In the genomic region with DNA sequence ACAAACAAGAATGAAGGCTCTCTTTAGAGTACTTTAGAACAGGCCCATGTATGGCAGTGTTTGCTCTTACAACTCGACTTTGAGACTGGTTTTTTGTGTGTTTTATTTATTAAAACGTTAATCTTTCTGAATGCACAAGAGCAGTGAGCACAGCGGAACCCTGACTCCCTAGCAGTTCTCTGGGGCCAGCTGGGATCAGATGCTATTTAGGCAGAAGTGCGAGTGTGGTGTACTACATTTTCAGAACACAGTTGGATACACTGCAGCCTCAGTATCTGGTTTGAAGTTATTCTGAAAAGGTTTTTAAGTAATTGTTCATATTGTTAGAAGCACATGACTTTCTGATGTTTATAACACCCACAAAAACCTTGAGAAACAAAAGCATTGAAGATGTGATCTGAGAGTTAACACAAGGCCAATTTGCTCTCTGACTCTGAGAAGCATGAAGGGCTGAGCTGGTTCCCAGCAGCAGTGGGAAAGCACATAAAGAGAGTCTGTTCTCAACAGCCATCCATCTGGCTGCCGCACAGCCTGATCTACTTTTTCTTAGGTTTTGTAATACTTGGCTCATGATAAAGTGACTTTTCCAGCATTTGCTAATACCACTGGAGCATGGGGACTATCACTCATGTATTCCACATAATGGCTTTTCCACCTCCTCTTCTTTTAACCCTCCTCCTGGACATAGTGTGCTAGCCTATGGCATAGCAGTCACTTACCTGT, we compare ENCODE assay signal across 9 mouse cellular contexts. TPM values are rescaled to one million over a fixed set of nuclear protein-coding genes. Genes with fewer than 3 reads are reported as not detected.
DNase-seq lines count a peak whose midpoint lies in the region; ATAC-seq and TF ChIP-seq lines count a peak whose summit lies in the region.
"Had no signal": no experiment of that assay in that cellular context is flagged by ENCODE, and none has a peak within 500 bp of the region (broad histone marks: within the 10 kb centered on the region; RNA-seq: fewer than 3 reads in every experiment).

No protein-coding gene starts in this region.

- H3K9me3 ChIP-seq in kidney, postnatal 0 days (replicated peaks; ENCODE audit: low read length): no peaks in the 10 kb centered on the region
- H3K9me3 ChIP-seq in neural tube, embryonic 14.5 days (ENCODE audit: control insufficient read depth, low read length): no peaks in the 10 kb centered on the region

- peak; percentile 30 for DNase-seq in adrenal gland, postnatal 14 days
- no peak for DNase-seq in adrenal gland, adult 8-10 months
- no peak for DNase-seq in kidney, postnatal 0 days (ENCODE audit: low spot score)
- DNase-seq in kidney, adult 18-20 months: no peak
- peak; percentile 67 for DNase-seq in gastrocnemius, postnatal 25 days
- no peak for DNase-seq in thymus, postnatal 14 days
- DNase-seq in urinary bladder, postnatal 10 days (ENCODE audit: low spot score): no peak
- DNase-seq: cerebellum, adult 9-11 months had no signal

- H3K9ac ChIP-seq in kidney, postnatal 0 days (ENCODE audit: low read depth, low read length): no peak overlapping the region
- H3K9ac ChIP-seq in neural tube, embryonic 14.5 days (replicated peaks; ENCODE audit: low read depth, low read length): no peak overlapping the region

- H3K4me2 ChIP-seq in kidney, postnatal 0 days (ENCODE audit: low read length): no peak overlapping the region
- no peak overlapping the region for H3K4me2 ChIP-seq in neural tube, embryonic 14.5 days (ENCODE audit: low read depth, low read length)

- no peak overlapping the region for H3K4me3 ChIP-seq in kidney, postnatal 0 days (replicated peaks; ENCODE audit: low read depth, low read length)
- H3K4me3 ChIP-seq in neural tube, embryonic 14.5 days (ENCODE audit: low read depth, low read length): no peak overlapping the region

- ATAC-seq in kidney, postnatal 0 days (replicated peaks; ENCODE audit: low FRiP score, low read depth): no peak
- ATAC-seq in neural tube, embryonic 14.5 days (ENCODE audit: low read depth): no peak

- TF ChIP-seq CTCF in kidney, postnatal 0 days (IDR thresholded peaks at IDR 0.05; ENCODE audit: low read depth): no peak

- H3K4me1 ChIP-seq in kidney, postnatal 0 days (replicated peaks; ENCODE audit: insufficient read depth, low read length): no peaks in the 10 kb centered on the region
- no peaks in the 10 kb centered on the region for H3K4me1 ChIP-seq in neural tube, embryonic 14.5 days (ENCODE audit: control insufficient read depth, insufficient read depth, low read length)

- H3K27me3 ChIP-seq in kidney, postnatal 0 days (ENCODE audit: insufficient read depth, low read length): no peaks in the 10 kb centered on the region
- no peaks in the 10 kb centered on the region for H3K27me3 ChIP-seq in neural tube, embryonic 14.5 days (ENCODE audit: control insufficient read depth, insufficient read depth, low read length)

- H3K27ac ChIP-seq in kidney, postnatal 0 days: peak overlapping the region; percentile 75; the same call in 1 of the 2 replicates
- 0 out of 2 replicates have a peak overlapping the region, but pooled peaks have one; percentile 44 for H3K27ac ChIP-seq in neural tube, embryonic 14.5 days (ENCODE audit: low read depth, low read length)

- 65% methylated on average over 5 of the region's 5 CpGs for WGBS in kidney, postnatal 0 days
- WGBS in neural tube, embryonic 14.5 days: 71% methylated on average over 5 of the region's 5 CpGs

- H3K36me3 ChIP-seq in kidney, postnatal 0 days (ENCODE audit: insufficient read depth, low read length): peaks cover 31% of the 10 kb centered on the region
- H3K36me3 ChIP-seq in neural tube, embryonic 14.5 days (ENCODE audit: control insufficient read depth, insufficient read depth, low read length): peaks cover 11% of the 10 kb centered on the region

RNA-seq across cellular contexts. Expression of gene Tes3-ps, which starts 32.3 kb away (rescaled TPM):
- 1.3 TPM in 2 replicates for total RNA-seq in adrenal gland, postnatal 14 days (2021)
- 1 to 10 TPM; 1.5 to 2.2 (median 1.7) TPM for total RNA-seq in adrenal gland, adult 8-10 months (2022)
- 0.54 and 0.66 TPM in 2 replicates for polyA plus RNA-seq in kidney, postnatal 0 days (2015; fragmentation: Nextera tagmentation; extraction: Ambion mirVana)
- total RNA-seq in gastrocnemius, postnatal 25 days (2021): 1 to 10 TPM; 1.2 to 1.4 TPM
- 0.71 and 0.73 TPM in 2 replicates for polyA plus RNA-seq in neural tube, embryonic 14.5 days (2014; fragmentation: Nextera tagmentation; extraction: Ambion mirVana)

RNA-seq across cellular contexts. Expression of gene Ippk, which starts 39.8 kb away (rescaled TPM):
- 21.8 and 27.5 TPM in 2 replicates for total RNA-seq in adrenal gland, postnatal 14 days (2021)
- total RNA-seq in adrenal gland, adult 8-10 months (2022): 10 to 100 TPM; 38.1 to 43.5 (median 39.4) TPM
- polyA plus RNA-seq in kidney, postnatal 0 days (2015; fragmentation: Nextera tagmentation; extraction: Ambion mirVana): 13.5 and 14.3 TPM in 2 replicates
- 1 to 10 TPM; 5.1 to 6.0 TPM for total RNA-seq in gastrocnemius, postnatal 25 days (2021)
- 14.8 and 15.8 TPM in 2 replicates for polyA plus RNA-seq in neural tube, embryonic 14.5 days (2014; fragmentation: Nextera tagmentation; extraction: Ambion mirVana)

RNA-seq across cellular contexts. Expression of gene Ecm2, which starts 43.8 kb away (rescaled TPM):
- total RNA-seq in adrenal gland, postnatal 14 days (2021): 8.3 and 12.0 TPM in 2 replicates
- total RNA-seq in adrenal gland, adult 8-10 months (2022): 10 to 100 TPM in 1 of 4 experiments, 1 to 10 TPM in 3; 6.0 to 10.1 (median 7.9) TPM
- 2.5 TPM in 2 replicates for polyA plus RNA-seq in kidney, postnatal 0 days (2015; fragmentation: Nextera tagmentation; extraction: Ambion mirVana)
- 10 to 100 TPM in 1 of 2 experiments, 1 to 10 TPM in 1; 9.6 to 10.9 TPM for total RNA-seq in gastrocnemius, postnatal 25 days (2021)
- 1.3 and 1.8 TPM in 2 replicates for polyA plus RNA-seq in neural tube, embryonic 14.5 days (2014; fragmentation: Nextera tagmentation; extraction: Ambion mirVana)

Comparison
In these comparisons a context has a peak if more than half of its experiments do, and no peak if none do; other contexts are left out.
1. DNase-seq: peak in adrenal gland, postnatal 14 days (single experiment) and gastrocnemius, postnatal 25 days (single experiment); none in adrenal gland, adult 8-10 months (single experiment), kidney, postnatal 0 days (single experiment), kidney, adult 18-20 months (single experiment), thymus, postnatal 14 days (single experiment) and urinary bladder, postnatal 10 days (single experiment).